Mouse (Mus musculus): ENCODE results near the gene Stxbp5. TPM values are rescaled to one million over a fixed set of nuclear protein-coding genes. Genes with fewer than 3 reads are reported as not detected.
A peak's percentile ranks its signal among the peaks of the same experiment; 100 is the strongest.

Stxbp5 gene
- total and polyA plus RNA-seq, 3 experiments, result 19.8 to 29.6 (median 21.7) TPM

GRCm38 (mm10) chr10:9754893-9755541 lies 145.9 kb downstream of the Stxbp5 start:
- peak; percentile 57 for DNase-seq

GRCm38 (mm10) chr10:9733861-9734260 lies 167.0 kb downstream of the Stxbp5 start:
- no peak for DNase-seq

- DNase-seq, result no peak
Observed at GRCm38 (mm10) chr10:9732065-9732749, 168.7 kb downstream of the Stxbp5 start.

- DNase-seq, result no peak
Observed at GRCm38 (mm10) chr10:9722519-9723303, 178.2 kb downstream of the Stxbp5 start.

- DNase-seq, result no peak
Observed at GRCm38 (mm10) chr10:9720027-9720426, 180.9 kb downstream of the Stxbp5 start.

- no peak for DNase-seq
Observed at GRCm38 (mm10) chr10:9718086-9718485, 182.8 kb downstream of the Stxbp5 start.

Other genes starting within 250 kb of the Stxbp5 start
- 1 to 10 TPM; 4.9 to 7.6 TPM for gene Samd5, start 225.9 kb downstream of the Stxbp5 start, total RNA-seq (2021)
- gene Samd5, start 225.9 kb downstream of the Stxbp5 start, polyA plus RNA-seq (2012; rRNA removed), result 2.3 and 5.0 TPM in 2 replicates